Mouse (Mus musculus) thymus, adult 2 months (tissue): ENCODE measurements at regions not wholly inside any gene's neighbourhood (a gene's known extent, or its start where the extent isn't known, plus 50 kb on each side); places are given as distances from the start of the nearest gene placed in this dataset.

Experiments
- CTCF ChIP-seq: fragments of 200-500 bp; IDR thresholded peaks from 2 replicates; pipeline ENCODE4 v1.5.1; 2012; ENCODE audit warnings: mild to moderate bottlenecking, control low read depth, low read length, moderate library complexity, borderline replicate concordance; ENCODE audit not compliant: control insufficient read depth, poor library complexity, insufficient read depth; ENCODE audit errors: extremely low read depth
- POLR2A ChIP-seq: fragments of 200-500 bp; IDR thresholded peaks from 2 replicates; pipeline ENCODE4 v1.6.1; 2012; ENCODE audit warnings: mild to moderate bottlenecking, low read length, control low read depth, moderate library complexity; ENCODE audit not compliant: control insufficient read depth, poor library complexity, insufficient read depth; ENCODE audit errors: extremely low read depth

GRCm38 (mm10) chr3:21606846-21607245 lies 469.6 kb upstream of the Tbl1xr1 start:
- TF ChIP-seq CTCF: no peak
- TF ChIP-seq POLR2A: no peak
